Mouse (Mus musculus) C2C12 (cell line): Measurements from ENCODE around the gene Pard3.

Source experiments
- CTCF ChIP-seq: IDR thresholded peaks from one replicate; pipeline ENCODE4 v1.5.1; 2011; ENCODE audit not compliant: control insufficient read depth, insufficient read depth, insufficient read length
- MAX ChIP-seq: IDR thresholded peaks from one replicate; pipeline ENCODE4 v1.6.1; 2011; ENCODE audit warnings: mild to moderate bottlenecking, control low read depth
- MYOG ChIP-seq: IDR thresholded peaks from one replicate; pipeline ENCODE4 v1.6.1; 2011; ENCODE audit not compliant: control insufficient read depth, insufficient read length; ENCODE audit errors: extremely low read depth
- USF1 ChIP-seq: IDR thresholded peaks from one replicate; pipeline ENCODE4 v1.6.1; 2011; ENCODE audit warnings: low read depth, mild to moderate bottlenecking, control low read depth, moderate library complexity

DNA sequence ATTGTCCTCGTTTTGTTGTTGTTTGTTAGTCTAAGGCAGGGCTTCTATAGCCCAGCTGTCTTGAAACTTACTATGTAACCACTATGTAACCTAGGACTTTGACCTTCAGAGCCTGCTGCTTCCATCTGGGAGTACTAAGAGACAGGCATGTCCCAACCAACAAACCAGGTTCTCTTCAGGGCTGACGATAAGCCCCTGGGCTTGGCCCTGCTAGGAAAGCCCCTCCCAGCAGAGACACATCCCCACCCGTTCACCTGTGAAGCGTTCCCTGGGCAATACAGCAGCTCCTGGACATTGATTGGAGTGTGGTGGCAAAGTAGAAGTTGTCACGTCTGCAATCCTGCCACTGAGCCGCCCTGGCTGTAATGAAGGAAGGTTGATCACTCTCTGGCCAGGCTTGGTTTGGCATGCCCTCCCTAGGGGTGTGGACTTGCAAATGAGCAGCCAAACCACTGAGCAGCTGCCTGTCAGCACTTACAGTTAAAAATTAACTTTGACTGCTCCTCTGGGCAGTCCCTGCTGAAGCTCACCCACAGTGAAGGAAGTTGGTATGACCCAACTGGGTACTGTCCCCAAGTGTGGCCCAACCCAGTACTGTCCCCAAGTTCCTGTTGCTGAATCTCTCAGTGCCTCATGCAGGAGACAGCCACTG is 377.3 kb downstream of the Pard3 start:
- TF ChIP-seq CTCF (no peak), USF1 (no peak), MAX (no peak), MYOG (no peak)
